Mouse (Mus musculus): ENCODE data around the gene Gm8297. TPM values are rescaled to one million over a fixed set of nuclear protein-coding genes. Genes with fewer than 3 reads are reported as not detected.
"Not testable (repeated sequence)": the region's sequence is repeated elsewhere in the genome, so short reads cannot be mapped to it uniquely, and the experiment has no call there.

Gene Gm8297
- polyA plus RNA-seq (2015; fragmentation: Nextera tagmentation; extraction: Ambion mirVana) = not detected in 2 replicates

- H3K27ac ChIP-seq; H3K36me3 ChIP-seq; H3K9me3 ChIP-seq; H3K4me2 ChIP-seq; H3K9ac ChIP-seq; H3K4me1 ChIP-seq; H3K27me3 ChIP-seq; H3K4me3 ChIP-seq; ATAC-seq (ENCODE audit: insufficient number of reproducible peaks, low FRiP score, low TSS enrichment, low read depth): not testable (repeated sequence)
Observed at GRCm38 (mm10) chr14:4983635-4984034, at the start of gene Gm8297. Gene Gm8297 (plus strand): TSS chr14:4983935.

- not testable (repeated sequence) for H3K27ac ChIP-seq; H3K9ac ChIP-seq; H3K4me2 ChIP-seq; H3K4me1 ChIP-seq; H3K36me3 ChIP-seq; H3K9me3 ChIP-seq; H3K4me3 ChIP-seq; ATAC-seq (ENCODE audit: insufficient number of reproducible peaks, low FRiP score, low TSS enrichment, low read depth); H3K27me3 ChIP-seq
- 90% methylated on average over 1 of the region's 2 CpGs for WGBS
Observed at GRCm38 (mm10) chr14:5015591-5015990, 31.9 kb downstream of the Gm8297 start, which contains the start of gene Gm3298. Gene Gm3298 (plus strand): TSS chr14:5015891.

Other genes with a start within 250 kb of the Gm8297 start
- gene Gm9602, start 207.6 kb upstream of the Gm8297 start, polyA plus RNA-seq (2015; fragmentation: Nextera tagmentation; extraction: Ambion mirVana) = not detected in 2 replicates
- not detected in 2 replicates for gene Gm3269, start 145.8 kb upstream of the Gm8297 start, polyA plus RNA-seq (2015; fragmentation: Nextera tagmentation; extraction: Ambion mirVana)
- 0.31 and 0.47 TPM in 2 replicates for gene Gm3264, start 128.4 kb upstream of the Gm8297 start, polyA plus RNA-seq (2015; fragmentation: Nextera tagmentation; extraction: Ambion mirVana)
- gene Gm3278, start 91.5 kb upstream of the Gm8297 start, polyA plus RNA-seq (2015; fragmentation: Nextera tagmentation; extraction: Ambion mirVana) = not detected in 2 replicates
- 0.37 TPM in 1 of 2 replicates, not detected in the other for gene Gm3298, start 32.0 kb downstream of the Gm8297 start, polyA plus RNA-seq (2015; fragmentation: Nextera tagmentation; extraction: Ambion mirVana)
- not detected in 2 replicates for gene 4930555G01Rik, start 66.7 kb downstream of the Gm8297 start, polyA plus RNA-seq (2015; fragmentation: Nextera tagmentation; extraction: Ambion mirVana)
- gene Gm8281, start 87.1 kb downstream of the Gm8297 start, polyA plus RNA-seq (2015; fragmentation: Nextera tagmentation; extraction: Ambion mirVana) = 0.21 and 0.37 TPM in 2 replicates
- not detected in 2 replicates for gene Gm8279, start 147.6 kb downstream of the Gm8297 start, polyA plus RNA-seq (2015; fragmentation: Nextera tagmentation; extraction: Ambion mirVana)
- not detected in 2 replicates for gene Gm3317, start 180.6 kb downstream of the Gm8297 start, polyA plus RNA-seq (2015; fragmentation: Nextera tagmentation; extraction: Ambion mirVana)
- gene Gm8271, start 201.9 kb downstream of the Gm8297 start, polyA plus RNA-seq (2015; fragmentation: Nextera tagmentation; extraction: Ambion mirVana) = not detected in 2 replicates

Data from limb, embryonic 15.5 days (tissue).